Mouse (Mus musculus) embryonic facial prominence, embryonic 14.5 days (tissue): ENCODE results near the gene Myh11. TPM values are rescaled to one million over a fixed set of nuclear protein-coding genes. Genes with fewer than 3 reads are reported as not detected.

Experiments used
- ATAC-seq: fragments of 200-750 bp; cut with Nextera tagmentation; 2 replicates; pipeline ENCODE4 v1.8.0; 2017; ENCODE audit warnings: low read depth, moderate number of reproducible peaks, moderate TSS enrichment
- DNase-seq: peaks from one replicate; pipeline ENCODE4 v3.0.0-alpha.2; 2015; ENCODE audit warnings: low spot score
- H3K27ac ChIP-seq: fragments of 300-500 bp; sonication (generic); replicated peaks from 2 replicates; pipeline ENCODE4 v1.5.1; 2014; ENCODE audit warnings: low read depth, mild to moderate bottlenecking, low read length, moderate library complexity
- H3K27me3 ChIP-seq: fragments of 300-500 bp; sonication (generic); replicated peaks from 2 replicates; pipeline ENCODE4 v1.6.1; 2014; ENCODE audit warnings: low read length; ENCODE audit not compliant: control insufficient read depth, insufficient read depth
- H3K36me3 ChIP-seq: fragments of 300-500 bp; sonication (generic); 2 replicates; pipeline ENCODE4 v1.6.1; 2014; ENCODE audit warnings: low read length, mixed read lengths; ENCODE audit not compliant: control insufficient read depth, insufficient read depth
- H3K4me1 ChIP-seq: fragments of 300-500 bp; sonication (generic); 2 replicates; pipeline ENCODE4 v1.6.1; 2014; ENCODE audit warnings: antibody characterized with exemption, low read length; ENCODE audit not compliant: control insufficient read depth, insufficient read depth
- H3K4me2 ChIP-seq: fragments of 300-500 bp; sonication (generic); 2 replicates; pipeline ENCODE4 v1.6.1; 2014; ENCODE audit warnings: low read depth, mild to moderate bottlenecking, low read length, moderate library complexity, mixed read lengths
- H3K4me3 ChIP-seq: fragments of 300-500 bp; sonication (generic); 2 replicates; pipeline ENCODE4 v1.5.1; 2014; ENCODE audit warnings: low read depth, mild to moderate bottlenecking, low read length
- H3K9ac ChIP-seq: fragments of 300-500 bp; sonication (generic); 2 replicates; pipeline ENCODE4 v1.6.1; 2014; ENCODE audit warnings: low read depth, mild to moderate bottlenecking, low read length, moderate library complexity, mixed read lengths
- H3K9me3 ChIP-seq: fragments of 300-500 bp; sonication (generic); 2 replicates; pipeline ENCODE4 v1.6.1; 2016; ENCODE audit warnings: low read length; ENCODE audit not compliant: control insufficient read depth
- WGBS: fragments of 180-500 bp; shearing (Covaris S2); extraction: QIAGEN DNeasy Blood & Tissue Kit; methylation state at CpG from one replicate; pipeline ENCODE4 v1.1.7; 2014; 5-methylcytosine and 5-hydroxymethylcytosine counted together
- polyA plus RNA-seq: library from polyadenylated mRNA; unstranded; fragments of >200 nt; fragmentation: Nextera tagmentation; extraction: Ambion mirVana; gene quantifications from 2 replicates; pipeline ENCODE4 v1.2.1, GENCODE M21; 2014

Gene Myh11
- polyA plus RNA-seq, 1 experiment from 2014 or later: 4.0 TPM

GRCm38 (mm10) chr16:14258856-14259255, 32.3 kb downstream of the Myh11 start:
- no peak for ATAC-seq
- WGBS: 15% methylated on average over 2 of the region's 2 CpGs

GRCm38 (mm10) chr16:14253586-14253985, 37.6 kb downstream of the Myh11 start:
- ATAC-seq (no peak), DNase-seq (no peak)
- H3K4me1 ChIP-seq: no peaks in the 10 kb centered on the region
- H3K9ac ChIP-seq: no peak overlapping the region
- no peak overlapping the region for H3K4me3 ChIP-seq
- H3K9me3 ChIP-seq: no peaks in the 10 kb centered on the region
- H3K27ac ChIP-seq: no peak overlapping the region
- no peak overlapping the region for H3K4me2 ChIP-seq
- H3K27me3 ChIP-seq: no peaks in the 10 kb centered on the region
- no peaks in the 10 kb centered on the region for H3K36me3 ChIP-seq
- WGBS: 78% methylated on average over 3 of the region's 3 CpGs

More at GRCm38 (mm10) chr16:14258856-14259255, 32.3 kb downstream of the Myh11 start:
- H3K9me3 ChIP-seq: no peaks in the 10 kb centered on the region
- H3K4me2 ChIP-seq: no peak overlapping the region
- no peak overlapping the region for H3K27ac ChIP-seq
- H3K4me1 ChIP-seq: no peaks in the 10 kb centered on the region
- no peak for DNase-seq
- no peaks in the 10 kb centered on the region for H3K27me3 ChIP-seq
- no peak overlapping the region for H3K9ac ChIP-seq
- H3K36me3 ChIP-seq: no peaks in the 10 kb centered on the region
- H3K4me3 ChIP-seq: no peak overlapping the region

GRCm38 (mm10) chr16:14252877-14253276, 38.3 kb downstream of the Myh11 start:
- no peak for DNase-seq
- H3K27ac ChIP-seq: no peak overlapping the region
- H3K36me3 ChIP-seq: no peaks in the 10 kb centered on the region
- H3K9me3 ChIP-seq: no peaks in the 10 kb centered on the region
- H3K4me3 ChIP-seq: no peak overlapping the region
- H3K9ac ChIP-seq: no peak overlapping the region
- no peaks in the 10 kb centered on the region for H3K4me1 ChIP-seq
- no peak overlapping the region for H3K4me2 ChIP-seq
- no peak for ATAC-seq
- H3K27me3 ChIP-seq: no peaks in the 10 kb centered on the region
- 84% methylated on average over 4 of the region's 4 CpGs for WGBS

- 67% methylated on average over 1 of the region's 1 CpGs for whole genome bisulfite sequencing
- Histone ChIP-seq H3K9me3 (no peaks in the 10 kb centered on the region), H3K4me2 (no peak overlapping the region), H3K27me3 (no peaks in the 10 kb centered on the region), H3K4me3 (no peak overlapping the region), H3K4me1 (no peaks in the 10 kb centered on the region), H3K9ac (no peak overlapping the region), H3K36me3 (no peaks in the 10 kb centered on the region), H3K27ac (no peak overlapping the region)
- ATAC-seq (no peak), DNase-seq (no peak)
Observed at GRCm38 (mm10) chr16:14249913-14250312, 41.3 kb downstream of the Myh11 start.

- no peak overlapping the region for H3K4me3 ChIP-seq
- H3K27me3 ChIP-seq: no peaks in the 10 kb centered on the region
- H3K9me3 ChIP-seq: no peaks in the 10 kb centered on the region
- peak; percentile 15 for DNase-seq
- no peak overlapping the region for H3K27ac ChIP-seq
- H3K4me2 ChIP-seq: no peak overlapping the region
- ATAC-seq: no peak
- H3K36me3 ChIP-seq: no peaks in the 10 kb centered on the region
- no peaks in the 10 kb centered on the region for H3K4me1 ChIP-seq
- WGBS: 33% methylated on average over 2 of the region's 2 CpGs
- H3K9ac ChIP-seq: no peak overlapping the region
Observed at GRCm38 (mm10) chr16:14242553-14242952, 48.6 kb downstream of the Myh11 start.

GRCm38 (mm10) chr16:14242059-14242458, 49.1 kb downstream of the Myh11 start:
- DNase-seq: peak; percentile 59
- H3K36me3 ChIP-seq: no peaks in the 10 kb centered on the region
- no peaks in the 10 kb centered on the region for H3K27me3 ChIP-seq
- H3K9me3 ChIP-seq: no peaks in the 10 kb centered on the region
- no peak overlapping the region for H3K4me2 ChIP-seq
- 61% methylated on average over 3 of the region's 3 CpGs for WGBS
- H3K9ac ChIP-seq: no peak overlapping the region
- H3K4me1 ChIP-seq: no peaks in the 10 kb centered on the region
- H3K27ac ChIP-seq: no peak overlapping the region
- ATAC-seq: no peak
- no peak overlapping the region for H3K4me3 ChIP-seq

- 18% methylated on average over 6 of the region's 6 CpGs for WGBS
- H3K4me3 ChIP-seq: no peak overlapping the region
- peak; percentile 62 for ATAC-seq
Observed at GRCm38 (mm10) chr16:14237100-14237723, 54.0 kb downstream of the Myh11 start.

GRCm38 (mm10) chr16:14215156-14215555, 76.0 kb downstream of the Myh11 start:
- ATAC-seq (no peak), DNase-seq (no peak)
- 90% methylated on average over 3 of the region's 3 CpGs for WGBS

More at GRCm38 (mm10) chr16:14237100-14237723, 54.0 kb downstream of the Myh11 start:
- no peak overlapping the region for H3K4me2 ChIP-seq
- no peaks in the 10 kb centered on the region for H3K36me3 ChIP-seq
- no peaks in the 10 kb centered on the region for H3K9me3 ChIP-seq
- no peaks in the 10 kb centered on the region for H3K27me3 ChIP-seq
- no peak overlapping the region for H3K9ac ChIP-seq
- no peak overlapping the region for H3K27ac ChIP-seq
- DNase-seq: peak; percentile 66
- H3K4me1 ChIP-seq: no peaks in the 10 kb centered on the region

GRCm38 (mm10) chr16:14198798-14199197, 92.4 kb downstream of the Myh11 start:
- Histone ChIP-seq H3K4me1 (no peaks in the 10 kb centered on the region), H3K4me3 (no peak overlapping the region), H3K9ac (no peak overlapping the region), H3K27me3 (no peaks in the 10 kb centered on the region), H3K4me2 (no peak overlapping the region), H3K36me3 (no peaks in the 10 kb centered on the region), H3K27ac (no peak overlapping the region), H3K9me3 (no peaks in the 10 kb centered on the region)
- ATAC-seq: no peak
- no peak for DNase-seq
- 74% methylated on average over 4 of the region's 4 CpGs for WGBS

More at GRCm38 (mm10) chr16:14215156-14215555, 76.0 kb downstream of the Myh11 start:
- Histone ChIP-seq H3K9me3 (no peaks in the 10 kb centered on the region), H3K4me1 (no peaks in the 10 kb centered on the region), H3K4me2 (no peak overlapping the region), H3K9ac (no peak overlapping the region), H3K27ac (no peak overlapping the region), H3K4me3 (no peak overlapping the region), H3K36me3 (no peaks in the 10 kb centered on the region), H3K27me3 (no peaks in the 10 kb centered on the region)
